ENCODE assay signal across 25 mouse cellular contexts in genomic region chr13:67469274-67469673, GRCm38 (mm10). TPM values are rescaled to one million over a fixed set of nuclear protein-coding genes. Genes with fewer than 3 reads are reported as not detected.
DNase-seq lines count a peak whose midpoint lies in the region; ATAC-seq and TF ChIP-seq lines count a peak whose summit lies in the region.
"Had no signal": no experiment of that assay in that cellular context is flagged by ENCODE, and none has a peak within 500 bp of the region (broad histone marks: within the 10 kb centered on the region; RNA-seq: fewer than 3 reads in every experiment).

No protein-coding gene starts in this region.

- no peak for TF ChIP-seq POLR2A in MEL (IDR thresholded peaks at IDR 0.05; ENCODE audit: control insufficient read depth in 1 of 2, insufficient read depth in 1 of 2, low read depth in 1 of 2, low read length in 2 of 2, poor library complexity in 1 of 2)

- peak; percentile 46; the same call in 1 of the 2 replicates for ATAC-seq in liver, embryonic 12.5 days
- no peak for ATAC-seq in liver, embryonic 11.5 days (replicated peaks; ENCODE audit: low FRiP score)
- no peak for ATAC-seq in forebrain, embryonic 12.5 days (ENCODE audit: low FRiP score)
- ATAC-seq: activated CD4-positive, CD25-positive, alpha-beta regulatory T cell, adult 4 months; forebrain, embryonic 14.5 days; forebrain, embryonic 16.5 days; Patski had no signal

- 0 out of 2 replicates have a peak, but pooled peaks cover 3% of the 10 kb centered on the region for H3K9me3 ChIP-seq in liver, embryonic 12.5 days (replicated peaks)
- no peaks in the 10 kb centered on the region for H3K9me3 ChIP-seq in liver, embryonic 11.5 days (ENCODE audit: control insufficient read depth, low read length)
- H3K9me3 ChIP-seq in MEL (replicated peaks; ENCODE audit: insufficient read depth, low read length) = no peaks in the 10 kb centered on the region
- no peaks in the 10 kb centered on the region for H3K9me3 ChIP-seq in forebrain, embryonic 12.5 days

- H3K79me2 ChIP-seq in MEL (ENCODE audit: control insufficient read depth, insufficient read depth, low read length, poor library complexity) = no peaks in the 10 kb centered on the region

- no peak overlapping the region for H3K4me2 ChIP-seq in liver, embryonic 12.5 days
- H3K4me2 ChIP-seq in liver, embryonic 11.5 days = no peak overlapping the region
- H3K4me2 ChIP-seq in forebrain, embryonic 12.5 days = no peak overlapping the region
- H3K4me2 ChIP-seq: embryonic facial prominence, embryonic 12.5 days had no signal

- no peak for TF ChIP-seq EP300 in MEL (IDR thresholded peaks at IDR 0.05; ENCODE audit: low read depth in 1 of 2, low read length in 2 of 2)

- WGBS in liver, embryonic 12.5 days (ENCODE audit: insufficient replicate concordance) = 76% methylated on average over 3 of the region's 3 CpGs
- 71% methylated on average over 3 of the region's 3 CpGs for WGBS in liver, embryonic 11.5 days
- 87% methylated on average over 3 of the region's 3 CpGs for whole genome bisulfite sequencing in forebrain, embryonic 12.5 days

- no peak overlapping the region for H3K27ac ChIP-seq in liver, embryonic 12.5 days
- no peak overlapping the region for H3K27ac ChIP-seq in liver, embryonic 11.5 days (ENCODE audit: low read depth, low read length)
- H3K27ac ChIP-seq in MEL (ENCODE audit: control insufficient read depth, low read depth, low read length) = no peak overlapping the region
- no peak overlapping the region for H3K27ac ChIP-seq in forebrain, embryonic 12.5 days
- H3K27ac ChIP-seq: embryonic facial prominence, embryonic 10.5 days; embryonic facial prominence, embryonic 12.5 days had no signal

- H3K36me3 ChIP-seq in liver, embryonic 12.5 days = peaks cover 35% of the 10 kb centered on the region
- H3K36me3 ChIP-seq in liver, embryonic 11.5 days (ENCODE audit: control insufficient read depth, insufficient read depth, low read length) = peaks cover 6% of the 10 kb centered on the region; the same call in 1 of the 2 replicates
- H3K36me3 ChIP-seq in MEL (ENCODE audit: control insufficient read depth in 1 of 2, insufficient read depth in 2 of 2, low read length in 2 of 2) = no peaks in the 10 kb centered on the region
- 0 out of 2 replicates have a peak, but pooled peaks cover 5% of the 10 kb centered on the region for H3K36me3 ChIP-seq in forebrain, embryonic 12.5 days (replicated peaks)

- DNase-seq in liver, embryonic 11.5 days (ENCODE audit: low spot score) = no peak
- DNase-seq in 3T3-L1 (ENCODE audit: low read depth, low spot score) = peak; percentile 41
- DNase-seq in MEL (ENCODE audit: low read depth, low spot score) = no peak
- DNase-seq in adipocyte (ENCODE audit: low spot score) = peak; percentile 64
- DNase-seq in cerebellum, postnatal 36 days = no peak
- no peak for DNase-seq in neural tube, embryonic 10.5 days (ENCODE audit: extremely low spot score, low spot score)
- DNase-seq: adrenal gland, adult 2 months; adrenal gland, postnatal 10 days; adrenal gland, postnatal 25 days; cerebellum, adult 11-12 months; cerebellum, adult 2 months; cerebellum, adult 9-10 months; cerebellum, postnatal 14 days had no signal

- H3K4me1 ChIP-seq in liver, embryonic 12.5 days = no peaks in the 10 kb centered on the region
- no peaks in the 10 kb centered on the region for H3K4me1 ChIP-seq in liver, embryonic 11.5 days (replicated peaks; ENCODE audit: control insufficient read depth, insufficient read depth, low read length)
- no peaks in the 10 kb centered on the region for H3K4me1 ChIP-seq in MEL (ENCODE audit: control insufficient read depth in 1 of 2, insufficient read depth in 2 of 2, low read length in 2 of 2)
- H3K4me1 ChIP-seq in forebrain, embryonic 12.5 days = no peaks in the 10 kb centered on the region
- H3K4me1 ChIP-seq: embryonic facial prominence, embryonic 10.5 days; embryonic facial prominence, embryonic 12.5 days had no signal

- no peak for TF ChIP-seq RAD21 in MEL (IDR thresholded peaks at IDR 0.05; ENCODE audit: low read depth, low read length)

- TF ChIP-seq CTCF in MEL (IDR thresholded peaks at IDR 0.05 in 2 of 3, conservative IDR thresholded peaks at IDR 0.05 in 1 of 3; ENCODE audit: control insufficient read depth in 1 of 3, insufficient read depth in 1 of 3, low read depth in 2 of 3, low read length in 3 of 3, poor library complexity in 1 of 3, severe bottlenecking in 1 of 3) = no peak

- no peaks in the 10 kb centered on the region for H3K27me3 ChIP-seq in liver, embryonic 12.5 days (replicated peaks)
- no peaks in the 10 kb centered on the region for H3K27me3 ChIP-seq in liver, embryonic 11.5 days (replicated peaks; ENCODE audit: control insufficient read depth, insufficient read depth, low read length)
- no peaks in the 10 kb centered on the region for H3K27me3 ChIP-seq in MEL (ENCODE audit: control insufficient read depth in 1 of 2, insufficient read depth in 2 of 2, low read length in 2 of 2)
- H3K27me3 ChIP-seq in forebrain, embryonic 12.5 days = no peaks in the 10 kb centered on the region
- H3K27me3 ChIP-seq: embryonic facial prominence, embryonic 12.5 days; Patski had no signal

- H3K9ac ChIP-seq in liver, embryonic 12.5 days = no peak overlapping the region
- H3K9ac ChIP-seq in liver, embryonic 11.5 days (ENCODE audit: low read depth, low read length) = no peak overlapping the region
- H3K9ac ChIP-seq in MEL (ENCODE audit: control insufficient read depth, low read depth, low read length, poor library complexity, severe bottlenecking) = no peak overlapping the region
- no peak overlapping the region for H3K9ac ChIP-seq in forebrain, embryonic 12.5 days
- H3K9ac ChIP-seq: embryonic facial prominence, embryonic 12.5 days had no signal

- H3K4me3 ChIP-seq in liver, embryonic 12.5 days = no peak overlapping the region
- H3K4me3 ChIP-seq in liver, embryonic 11.5 days (ENCODE audit: low read depth, low read length) = no peak overlapping the region
- H3K4me3 ChIP-seq in MEL (ENCODE audit: control insufficient read depth in 1 of 2, insufficient read depth in 1 of 2, low read depth in 2 of 2, low read length in 2 of 2) = no peak overlapping the region
- H3K4me3 ChIP-seq in forebrain, embryonic 12.5 days (replicated peaks) = no peak overlapping the region
- H3K4me3 ChIP-seq: embryonic facial prominence, embryonic 10.5 days; embryonic facial prominence, embryonic 12.5 days had no signal

TF ChIP-seq in MEL, 35 proteins besides CTCF, POLR2A, EP300 and RAD21:
- TF ChIP-seq TAL1 (IDR thresholded peaks at IDR 0.05; ENCODE audit: low read length) (peak; percentile 54), NELFE (IDR thresholded peaks at IDR 0.05; ENCODE audit: low read depth, low read length) (no peak)

RNA-seq across cellular contexts. Expression of gene Zfp874b, which starts 14.8 kb away (rescaled TPM):
- 1.9 and 3.3 TPM in 2 replicates for polyA plus RNA-seq in liver, embryonic 12.5 days (2016; fragmentation: Nextera tagmentation; extraction: Ambion mirVana)
- polyA plus RNA-seq in liver, embryonic 11.5 days (2014; fragmentation: Nextera tagmentation; extraction: Ambion mirVana) = 2.6 and 2.8 TPM in 2 replicates
- total RNA-seq in MEL (2012; rRNA removed) = 4.4 and 4.9 TPM in 2 replicates
- polyA plus RNA-seq in MEL (2012; ENCODE audit: insufficient read depth in 1 of 2, insufficient read length in 2 of 2, low read depth in 1 of 2, low replicate concordance in 2 of 2, missing spikeins in 1 of 2) = 1 to 10 TPM in 1 of 2 experiments, not detected in 1; 3.5 TPM
- polyA plus RNA-seq in forebrain, embryonic 12.5 days (2016; fragmentation: Nextera tagmentation; extraction: Ambion mirVana) = 1.4 and 2.0 TPM in 2 replicates

RNA-seq across cellular contexts. Expression of gene Zfp874a, which starts 17.9 kb away (rescaled TPM):
- 5.5 and 6.6 TPM in 2 replicates for polyA plus RNA-seq in liver, embryonic 12.5 days (2016; fragmentation: Nextera tagmentation; extraction: Ambion mirVana)
- 5.8 and 6.9 TPM in 2 replicates for polyA plus RNA-seq in liver, embryonic 11.5 days (2014; fragmentation: Nextera tagmentation; extraction: Ambion mirVana)
- 4.8 and 6.1 TPM in 2 replicates for total RNA-seq in MEL (2012; rRNA removed)
- 1 to 10 TPM in 1 of 2 experiments, not detected in 1; 4.1 TPM for polyA plus RNA-seq in MEL (2012; ENCODE audit: insufficient read depth in 1 of 2, insufficient read length in 2 of 2, low read depth in 1 of 2, low replicate concordance in 2 of 2, missing spikeins in 1 of 2)
- polyA plus RNA-seq in forebrain, embryonic 12.5 days (2016; fragmentation: Nextera tagmentation; extraction: Ambion mirVana) = 6.3 and 6.5 TPM in 2 replicates

RNA-seq across cellular contexts. Expression of gene Zfp58, which starts 31.1 kb away (rescaled TPM):
- polyA plus RNA-seq in liver, embryonic 12.5 days (2016; fragmentation: Nextera tagmentation; extraction: Ambion mirVana) = 4.1 TPM in 2 replicates
- 8.0 and 9.2 TPM in 2 replicates for polyA plus RNA-seq in liver, embryonic 11.5 days (2014; fragmentation: Nextera tagmentation; extraction: Ambion mirVana)
- total RNA-seq in MEL (2012; rRNA removed) = 3.5 and 4.8 TPM in 2 replicates
- polyA plus RNA-seq in MEL (2012; ENCODE audit: insufficient read depth in 1 of 2, insufficient read length in 2 of 2, low read depth in 1 of 2, low replicate concordance in 2 of 2, missing spikeins in 1 of 2) = 1 to 10 TPM in 1 of 2 experiments, not detected in 1; 3.2 TPM
- 17.5 and 18.0 TPM in 2 replicates for polyA plus RNA-seq in forebrain, embryonic 12.5 days (2016; fragmentation: Nextera tagmentation; extraction: Ambion mirVana)

RNA-seq across cellular contexts. Expression of gene Zfp459, which starts 48.1 kb away (rescaled TPM):
- 0.05 and 1.6 TPM in 2 replicates for polyA plus RNA-seq in liver, embryonic 12.5 days (2016; fragmentation: Nextera tagmentation; extraction: Ambion mirVana)
- polyA plus RNA-seq in liver, embryonic 11.5 days (2014; fragmentation: Nextera tagmentation; extraction: Ambion mirVana) = 0.74 and 0.75 TPM in 2 replicates
- not detected in 2 replicates for total RNA-seq in MEL (2012; rRNA removed)
- not detected for polyA plus RNA-seq in MEL (2012; ENCODE audit: insufficient read depth in 1 of 2, insufficient read length in 2 of 2, low read depth in 1 of 2, low replicate concordance in 2 of 2, missing spikeins in 1 of 2)
- 1.1 TPM in 2 replicates for polyA plus RNA-seq in forebrain, embryonic 12.5 days (2016; fragmentation: Nextera tagmentation; extraction: Ambion mirVana)
- polyA plus RNA-seq: adrenal gland, adult 2 months; C2C12; Patski had no signal

RNA-seq across cellular contexts. Expression of gene Gm26965, which starts 56.7 kb away (rescaled TPM):
- not detected in 2 replicates for polyA plus RNA-seq in liver, embryonic 12.5 days (2016; fragmentation: Nextera tagmentation; extraction: Ambion mirVana)
- polyA plus RNA-seq in liver, embryonic 11.5 days (2014; fragmentation: Nextera tagmentation; extraction: Ambion mirVana) = not detected in 2 replicates
- total RNA-seq in MEL (2012; rRNA removed) = not detected in 2 replicates
- not detected for polyA plus RNA-seq in MEL (2012; ENCODE audit: insufficient read depth in 1 of 2, insufficient read length in 2 of 2, low read depth in 1 of 2, low replicate concordance in 2 of 2, missing spikeins in 1 of 2)
- not detected in 2 replicates for polyA plus RNA-seq in forebrain, embryonic 12.5 days (2016; fragmentation: Nextera tagmentation; extraction: Ambion mirVana)
- total RNA-seq: adrenal gland, adult 2 months; adrenal gland, postnatal 10 days; adrenal gland, postnatal 25 days; adrenal gland, postnatal 4 days had no signal
- polyA plus RNA-seq: adrenal gland, adult 2 months; brain, embryonic 14.5 days; C2C12; cerebellum, adult 2 months; embryonic facial prominence, embryonic 10.5 days; embryonic facial prominence, embryonic 12.5 days; embryonic facial prominence, embryonic 14.5 days; forebrain, embryonic 14.5 days; forebrain, embryonic 16.5 days; Patski had no signal

Comparison
In these comparisons a context has a peak if more than half of its experiments do, and no peak if none do; other contexts are left out.
1. DNase-seq: peak in 3T3-L1 (single experiment) and adipocyte (single experiment); none in liver, embryonic 11.5 days (single experiment), MEL (single experiment), cerebellum, postnatal 36 days (0 of 2) and neural tube, embryonic 10.5 days (single experiment).